Mouse (Mus musculus) liver, postnatal 0 days (tissue): ENCODE results near the gene Smyd3. TPM values are rescaled to one million over a fixed set of nuclear protein-coding genes. Genes with fewer than 3 reads are reported as not detected.

Experiments
- ATAC-seq: fragments of 200-750 bp; cut with Nextera tagmentation; 2 replicates; pipeline ENCODE4 v1.8.0; 2017; ENCODE audit warnings: mild to moderate bottlenecking, moderate library complexity
- DNase-seq: peaks from one replicate; pipeline ENCODE4 v3.0.0-alpha.2; 2016
- H3K27ac ChIP-seq: fragments of 300-500 bp; sonication (generic); 2 replicates; pipeline ENCODE4 v1.5.1; 2014; ENCODE audit warnings: antibody characterized with exemption, moderate library complexity, mild to moderate bottlenecking, low read depth
- H3K27me3 ChIP-seq: fragments of 300-500 bp; sonication (generic); 2 replicates; pipeline ENCODE4 v1.6.1; 2014; ENCODE audit warnings: low read length, control low read depth, mixed read lengths; ENCODE audit not compliant: insufficient read depth
- H3K36me3 ChIP-seq: fragments of 300-500 bp; sonication (generic); replicated peaks from 2 replicates; pipeline ENCODE4 v1.6.1; 2014; ENCODE audit warnings: mild to moderate bottlenecking, control low read depth, low read length, moderate library complexity, mixed read lengths; ENCODE audit not compliant: insufficient read depth
- H3K4me1 ChIP-seq: fragments of 300-500 bp; sonication (generic); 2 replicates; pipeline ENCODE4 v1.6.1; 2014; ENCODE audit warnings: antibody characterized with exemption, mild to moderate bottlenecking, control low read depth; ENCODE audit not compliant: insufficient read depth
- H3K4me2 ChIP-seq: fragments of 300-500 bp; sonication (generic); 2 replicates; pipeline ENCODE4 v1.6.1; 2014; ENCODE audit warnings: low read depth, mild to moderate bottlenecking, low read length, moderate library complexity, mixed read lengths
- H3K4me3 ChIP-seq: fragments of 300-500 bp; sonication (generic); 2 replicates; pipeline ENCODE4 v1.5.1; 2014; ENCODE audit warnings: low read depth, low read length
- H3K9ac ChIP-seq: fragments of 300-500 bp; sonication (generic); replicated peaks from 2 replicates; pipeline ENCODE4 v1.6.1; 2014; ENCODE audit warnings: mild to moderate bottlenecking, moderate library complexity
- H3K9me3 ChIP-seq: fragments of 300-500 bp; sonication (generic); 2 replicates; pipeline ENCODE4 v1.6.1; 2016; ENCODE audit warnings: mild to moderate bottlenecking, control low read depth, low read length, mixed read lengths
- CTCF ChIP-seq: sonication (generic); IDR thresholded peaks from 2 replicates; pipeline ENCODE4 v1.5.1; 2016; ENCODE audit warnings: antibody characterized with exemption, low read depth
- EP300 ChIP-seq: IDR thresholded peaks from 2 replicates; pipeline ENCODE4 v1.6.1; 2016; ENCODE audit warnings: antibody characterized with exemption, low read depth, mild to moderate bottlenecking
- WGBS: fragments of 180-500 bp; shearing (Covaris S2); extraction: QIAGEN DNeasy Blood & Tissue Kit; methylation state at CpG from one replicate; pipeline ENCODE4 v1.1.7; 2014; ENCODE audit not compliant: insufficient replicate concordance; 5-methylcytosine and 5-hydroxymethylcytosine counted together
- polyA plus RNA-seq: library from polyadenylated mRNA; unstranded; fragments of >200 nt; fragmentation: Nextera tagmentation; extraction: Ambion mirVana; gene quantifications from 2 replicates; pipeline ENCODE4 v1.2.1, GENCODE M21; 2015

Smyd3 gene
- polyA plus RNA-seq, 1 experiment from 2014 or later = 5.1 TPM

DNA sequence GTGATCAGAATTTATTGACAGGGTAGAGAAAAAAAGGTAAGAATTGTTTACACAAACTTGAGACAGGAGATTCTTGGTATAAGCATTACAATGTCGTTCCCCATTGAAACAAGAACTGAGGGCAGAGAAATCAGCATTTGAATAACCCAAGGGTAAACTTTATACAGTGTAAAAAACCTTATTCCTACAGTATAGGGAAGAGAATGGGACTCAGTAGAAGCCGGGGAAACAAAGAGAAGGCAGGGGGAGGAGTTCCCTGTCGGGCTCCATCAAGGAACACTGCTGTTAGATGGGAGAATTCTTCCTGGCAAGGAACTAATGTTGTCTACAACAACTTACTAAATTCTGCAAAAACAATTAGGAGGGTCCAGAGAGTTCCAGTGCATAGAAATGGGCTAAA lies 250.9 kb downstream of the Smyd3 start:
- no peak overlapping the region for H3K4me2 ChIP-seq
- WGBS = 71% methylated on average over 3 of the region's 3 CpGs

DNA sequence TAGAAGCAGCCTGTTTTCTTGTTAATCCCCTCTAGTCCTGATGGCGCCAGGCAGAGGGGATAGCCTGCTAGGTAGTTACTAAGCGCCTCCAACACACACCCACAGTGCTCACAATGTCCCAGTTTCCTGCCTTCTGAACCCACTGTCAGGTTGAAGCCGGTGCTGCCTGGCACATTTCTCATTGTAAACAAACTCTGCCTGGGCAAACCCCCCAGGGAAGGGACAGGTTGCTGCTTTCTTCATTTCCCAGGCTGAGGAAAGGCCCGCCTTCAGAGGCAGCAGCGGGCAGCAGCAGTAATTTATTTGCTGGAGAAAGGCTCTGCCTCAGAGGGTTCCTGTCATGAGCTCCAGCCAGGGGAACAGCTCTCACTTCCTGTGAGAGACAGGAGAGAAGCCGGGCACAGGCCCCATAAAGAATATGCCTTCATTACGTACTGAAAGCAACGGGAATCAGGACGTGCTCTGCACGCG lies 256.3 kb downstream of the Smyd3 start:
- WGBS = 71% methylated on average over 11 of the region's 11 CpGs

More for the DNA sequence above, 250.9 kb downstream of the Smyd3 start:
- ATAC-seq (no peak), DNase-seq (no peak)
- Histone ChIP-seq H3K27ac (no peak overlapping the region), H3K9me3 (peaks cover 15% of the 10 kb centered on the region), H3K9ac (no peak overlapping the region), H3K4me1 (no peaks in the 10 kb centered on the region), H3K27me3 (no peaks in the 10 kb centered on the region), H3K36me3 (no peaks in the 10 kb centered on the region), H3K4me3 (no peak overlapping the region)
- TF ChIP-seq EP300 = no peak
- no peak for TF ChIP-seq CTCF

GRCm38 (mm10) chr1:179255826-179256512 lies 261.9 kb downstream of the Smyd3 start:
- H3K9me3 ChIP-seq = no peaks in the 10 kb centered on the region
- H3K27me3 ChIP-seq = no peaks in the 10 kb centered on the region
- no peak overlapping the region for H3K9ac ChIP-seq
- 79% methylated on average over 11 of the region's 11 CpGs for WGBS
- no peak overlapping the region for H3K27ac ChIP-seq
- no peak overlapping the region for H3K4me2 ChIP-seq
- H3K4me3 ChIP-seq = no peak overlapping the region
- H3K36me3 ChIP-seq = no peaks in the 10 kb centered on the region
- no peak for TF ChIP-seq EP300
- TF ChIP-seq CTCF = no peak
- no peak for DNase-seq
- no peaks in the 10 kb centered on the region for H3K4me1 ChIP-seq
- ATAC-seq = no peak

More for the DNA sequence above, 256.3 kb downstream of the Smyd3 start:
- TF ChIP-seq EP300 = no peak
- TF ChIP-seq CTCF = no peak
- Histone ChIP-seq H3K4me2 (no peak overlapping the region), H3K27me3 (no peaks in the 10 kb centered on the region), H3K9ac (no peak overlapping the region), H3K36me3 (no peaks in the 10 kb centered on the region), H3K4me1 (no peaks in the 10 kb centered on the region), H3K9me3 (no peaks in the 10 kb centered on the region), H3K27ac (no peak overlapping the region), H3K4me3 (no peak overlapping the region)
- ATAC-seq (no peak), DNase-seq (no peak)

DNA sequence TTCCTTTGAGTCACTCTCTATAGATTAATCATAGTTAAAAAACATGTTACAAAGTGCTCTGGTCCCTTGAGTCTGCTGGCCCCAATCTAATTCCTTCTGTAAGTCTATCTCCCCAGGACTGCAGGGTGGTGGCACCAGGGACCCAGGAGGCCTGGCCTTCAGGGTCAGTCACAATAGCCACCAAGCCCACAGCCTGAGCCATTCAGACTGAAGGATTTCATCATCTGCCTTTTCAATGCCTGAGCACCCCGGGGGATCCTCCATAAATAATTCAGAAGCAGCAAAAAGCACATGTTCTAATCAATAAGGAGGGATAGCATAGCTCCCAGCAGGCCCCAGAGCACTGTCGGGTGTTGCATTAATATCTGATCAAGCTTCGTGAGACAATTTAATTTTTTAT lies 263.3 kb downstream of the Smyd3 start:
- Histone ChIP-seq H3K27ac (no peak overlapping the region), H3K27me3 (no peaks in the 10 kb centered on the region), H3K9me3 (no peaks in the 10 kb centered on the region), H3K36me3 (no peaks in the 10 kb centered on the region), H3K4me3 (no peak overlapping the region), H3K4me2 (no peak overlapping the region), H3K9ac (no peak overlapping the region), H3K4me1 (no peaks in the 10 kb centered on the region)
- 72% methylated on average over 3 of the region's 3 CpGs for WGBS
- TF ChIP-seq EP300 = no peak
- no peak for TF ChIP-seq CTCF
- DNase-seq (no peak), ATAC-seq (no peak)

- WGBS = 76% methylated on average over 4 of the region's 4 CpGs
- Histone ChIP-seq H3K36me3 (no peaks in the 10 kb centered on the region), H3K9ac (no peak overlapping the region), H3K9me3 (no peaks in the 10 kb centered on the region), H3K4me3 (no peak overlapping the region), H3K4me2 (no peak overlapping the region), H3K27ac (no peak overlapping the region), H3K27me3 (no peaks in the 10 kb centered on the region), H3K4me1 (no peaks in the 10 kb centered on the region)
- no peak for ATAC-seq
- no peak for DNase-seq
- TF ChIP-seq EP300 (no peak), CTCF (no peak)
These were observed 265.2 kb downstream of the Smyd3 start for GRCm38 (mm10) chr1:179252611-179253010.

DNA sequence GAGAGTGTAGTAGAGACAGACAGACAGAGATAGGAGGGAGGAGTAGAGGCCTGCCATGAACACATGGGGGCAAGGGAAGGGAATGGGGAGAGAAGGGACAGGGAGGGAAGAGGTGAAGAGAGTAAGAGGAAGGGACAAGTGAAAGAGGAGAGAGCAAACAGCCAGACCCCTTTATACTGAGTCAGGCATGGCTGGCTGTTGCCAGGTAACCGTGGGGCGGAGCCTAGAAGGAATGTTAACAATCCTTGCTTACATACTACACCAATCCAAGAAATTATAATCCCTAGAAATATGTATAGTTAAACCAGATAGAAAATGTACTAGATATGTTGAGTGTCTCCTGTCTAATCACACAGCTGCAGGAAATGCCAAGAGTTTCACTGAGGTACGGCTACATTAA lies 267.5 kb downstream of the Smyd3 start:
- Histone ChIP-seq H3K4me2 (no peak overlapping the region), H3K4me1 (no peaks in the 10 kb centered on the region), H3K36me3 (no peaks in the 10 kb centered on the region), H3K27ac (no peak overlapping the region), H3K9ac (no peak overlapping the region), H3K9me3 (no peaks in the 10 kb centered on the region), H3K27me3 (no peaks in the 10 kb centered on the region), H3K4me3 (no peak overlapping the region)
- TF ChIP-seq EP300 = no peak
- no peak for TF ChIP-seq CTCF
- WGBS = 83% methylated on average over 3 of the region's 3 CpGs
- ATAC-seq (no peak), DNase-seq (no peak)
